Mouse (Mus musculus) thymus, adult 2 months (tissue): ENCODE measurements around the gene Psip1.

Experiments used
- CTCF ChIP-seq: fragments of 200-500 bp; IDR thresholded peaks from 2 replicates; pipeline ENCODE4 v1.5.1; 2012; ENCODE audit warnings: mild to moderate bottlenecking, control low read depth, low read length, moderate library complexity, borderline replicate concordance; ENCODE audit not compliant: control insufficient read depth, poor library complexity, insufficient read depth; ENCODE audit errors: extremely low read depth
- POLR2A ChIP-seq: fragments of 200-500 bp; IDR thresholded peaks from 2 replicates; pipeline ENCODE4 v1.6.1; 2012; ENCODE audit warnings: mild to moderate bottlenecking, low read length, control low read depth, moderate library complexity; ENCODE audit not compliant: control insufficient read depth, poor library complexity, insufficient read depth; ENCODE audit errors: extremely low read depth

- no peak for TF ChIP-seq CTCF
- no peak for TF ChIP-seq POLR2A
Observed at GRCm38 (mm10) chr4:83519148-83519547, 32.9 kb upstream of the Psip1 start.
